Mouse (Mus musculus) liver, embryonic 11.5 days (tissue): ENCODE data around the gene Zfp386. TPM values are rescaled to one million over a fixed set of nuclear protein-coding genes. Genes with fewer than 3 reads are reported as not detected.

Experiments
- ATAC-seq: fragments of 200-750 bp; cut with Nextera tagmentation; replicated peaks from 2 replicates; pipeline ENCODE4 v1.8.0; 2017; ENCODE audit warnings: moderate number of reproducible peaks, mild to moderate bottlenecking, moderate TSS enrichment, moderate library complexity; ENCODE audit not compliant: low FRiP score
- DNase-seq: peaks from one replicate; pipeline ENCODE4 v3.0.0-alpha.2; 2017; ENCODE audit warnings: low spot score
- H3K27ac ChIP-seq: fragments of 300-500 bp; sonication (generic); 2 replicates; pipeline ENCODE4 v1.5.1; 2014; ENCODE audit warnings: mild to moderate bottlenecking, low read depth, low read length, control low read depth
- H3K27me3 ChIP-seq: fragments of 300-500 bp; sonication (generic); replicated peaks from 2 replicates; pipeline ENCODE4 v1.6.1; 2014; ENCODE audit warnings: low read length, mixed read lengths; ENCODE audit not compliant: control insufficient read depth, insufficient read depth
- H3K36me3 ChIP-seq: fragments of 300-500 bp; sonication (generic); 2 replicates; pipeline ENCODE4 v1.6.1; 2014; ENCODE audit warnings: mild to moderate bottlenecking, low read length, moderate library complexity, mixed read lengths; ENCODE audit not compliant: control insufficient read depth, insufficient read depth
- H3K4me1 ChIP-seq: fragments of 300-500 bp; sonication (generic); replicated peaks from 2 replicates; pipeline ENCODE4 v1.6.1; 2014; ENCODE audit warnings: low read length, mixed read lengths; ENCODE audit not compliant: control insufficient read depth, insufficient read depth
- H3K4me2 ChIP-seq: fragments of 300-500 bp; sonication (generic); 2 replicates; pipeline ENCODE4 v1.6.1; 2014; ENCODE audit warnings: mild to moderate bottlenecking, control low read depth, moderate library complexity
- H3K4me3 ChIP-seq: fragments of 300-500 bp; sonication (generic); 2 replicates; pipeline ENCODE4 v1.5.1; 2014; ENCODE audit warnings: low read depth, low read length, control low read depth
- H3K9ac ChIP-seq: fragments of 300-500 bp; sonication (generic); 2 replicates; pipeline ENCODE4 v1.6.1; 2014; ENCODE audit warnings: low read depth, low read length, control low read depth
- H3K9me3 ChIP-seq: fragments of 300-500 bp; sonication (generic); 2 replicates; pipeline ENCODE4 v1.6.1; 2016; ENCODE audit warnings: low read length, inconsistent platforms, mixed read lengths; ENCODE audit not compliant: control insufficient read depth
- WGBS: fragments of 180-500 bp; shearing (Covaris S2); extraction: QIAGEN DNeasy Blood & Tissue Kit; methylation state at CpG from one replicate; pipeline ENCODE4 v1.1.7; 2014; 5-methylcytosine and 5-hydroxymethylcytosine counted together
- polyA plus RNA-seq: library from polyadenylated mRNA; unstranded; fragments of >200 nt; fragmentation: Nextera tagmentation; extraction: Ambion mirVana; gene quantifications from 2 replicates; pipeline ENCODE4 v1.2.1, GENCODE M21; 2014

Gene Zfp386
- polyA plus RNA-seq, 1 experiment from 2014 or later: 19.4 TPM

GRCm38 (mm10) chr12:116101945-116102344 lies 54.4 kb downstream of the Zfp386 start:
- Histone ChIP-seq H3K9me3 (no peaks in the 10 kb centered on the region), H3K9ac (no peak overlapping the region), H3K27ac (no peak overlapping the region), H3K36me3 (no peaks in the 10 kb centered on the region), H3K4me2 (no peak overlapping the region), H3K4me3 (no peak overlapping the region), H3K27me3 (no peaks in the 10 kb centered on the region), H3K4me1 (no peaks in the 10 kb centered on the region)
- no peak for DNase-seq
- 78% methylated on average over 2 of the region's 2 CpGs for WGBS
- ATAC-seq: no peak

- Histone ChIP-seq H3K4me1 (no peaks in the 10 kb centered on the region), H3K9ac (no peak overlapping the region), H3K27ac (no peak overlapping the region), H3K36me3 (no peaks in the 10 kb centered on the region), H3K27me3 (no peaks in the 10 kb centered on the region), H3K9me3 (no peaks in the 10 kb centered on the region), H3K4me3 (no peak overlapping the region), H3K4me2 (no peak overlapping the region)
- DNase-seq (no peak), ATAC-seq (no peak)
- WGBS: 75% methylated on average over 9 of the region's 9 CpGs
Measured at GRCm38 (mm10) chr12:116109451-116110353, 62.2 kb downstream of the Zfp386 start.

- Histone ChIP-seq H3K4me3 (no peak overlapping the region), H3K36me3 (no peaks in the 10 kb centered on the region), H3K9me3 (no peaks in the 10 kb centered on the region), H3K27ac (no peak overlapping the region), H3K9ac (no peak overlapping the region), H3K4me1 (no peaks in the 10 kb centered on the region), H3K4me2 (no peak overlapping the region), H3K27me3 (no peaks in the 10 kb centered on the region)
- no peak for DNase-seq
- ATAC-seq: no peak
- WGBS: 73% methylated on average over 7 of the region's 7 CpGs
Measured at GRCm38 (mm10) chr12:116111007-116111694, 63.6 kb downstream of the Zfp386 start.

Other genes with a start within 250 kb of the Zfp386 start
- gene Vipr2, start 30.0 kb downstream of the Zfp386 start, polyA plus RNA-seq: 0.40 and 1.1 TPM in 2 replicates
- 8.7 and 12.2 TPM in 2 replicates for gene Wdr60, start 215.3 kb downstream of the Zfp386 start, polyA plus RNA-seq
- gene Gm11027, start 227.7 kb downstream of the Zfp386 start, polyA plus RNA-seq: not detected in 2 replicates
- 20.9 and 21.1 TPM in 2 replicates for gene Esyt2, start 233.5 kb downstream of the Zfp386 start, polyA plus RNA-seq